Mouse (Mus musculus): ENCODE results near the gene Smg7. TPM values are rescaled to one million over a fixed set of nuclear protein-coding genes. Genes with fewer than 3 reads are reported as not detected.
"Not testable (repeated sequence)": the region's sequence is repeated elsewhere in the genome, so short reads cannot be mapped to it uniquely, and the experiment has no call there.

Gene Smg7
- polyA plus RNA-seq, 2 experiments: 9.2 to 10.9 TPM

- Histone ChIP-seq H3K9me3 (ENCODE audit: control insufficient read depth, low read length) (no peaks in the 10 kb centered on the region), H3K4me1 (replicated peaks; ENCODE audit: control insufficient read depth in 2 of 2, insufficient read depth in 2 of 2, low read length in 1 of 2) (peaks cover 4 to 14% of the 10 kb centered on the region in 2 experiments; a peak in 3 of 4 replicates), H3K27me3 (ENCODE audit: control insufficient read depth, insufficient read depth, low read length) (no peaks in the 10 kb centered on the region), H3K4me3 (ENCODE audit: insufficient read depth in 1 of 2, low read depth in 2 of 2, low read length in 2 of 2) (peak overlapping the region; percentile 83 to 84), H3K36me3 (replicated peaks; ENCODE audit: control insufficient read depth, insufficient read depth, low read depth) (no peaks in the 10 kb centered on the region; the same call in 1 of the 2 replicates), H3K9ac (replicated peaks) (peak overlapping the region; percentile 68), H3K4me2 (ENCODE audit: low read depth) (peak overlapping the region; percentile 100), H3K27ac (peak overlapping the region; percentile 57)
- WGBS (ENCODE audit: insufficient replicate concordance): under 1% methylated on average over 14 of the region's 14 CpGs
- TF ChIP-seq EP300 (IDR thresholded peaks at IDR 0.05; ENCODE audit: low read depth) (no peak), CTCF (IDR thresholded peaks at IDR 0.05; ENCODE audit: low read depth) (peak; percentile 89)
- ATAC-seq (ENCODE audit: insufficient read depth): peak; percentile 15
- DNase-seq (ENCODE audit: low read depth in 3 of 3, low spot score in 3 of 3): peak; percentile 76 to 85 (median 81)
These were observed 2.0 kb upstream of the Smg7 start for GRCm38 (mm10) chr1:152904469-152904868.

GRCm38 (mm10) chr1:152903591-152904135 lies 1.2 kb upstream of the Smg7 start:
- peak overlapping the region; percentile 84 for H3K9ac ChIP-seq (replicated peaks)
- ATAC-seq (ENCODE audit: insufficient read depth): no peak
- H3K4me1 ChIP-seq (replicated peaks; ENCODE audit: control insufficient read depth in 2 of 2, insufficient read depth in 2 of 2, low read length in 1 of 2): peaks cover 4 to 14% of the 10 kb centered on the region in 2 experiments; a peak in 3 of 4 replicates
- H3K4me3 ChIP-seq (ENCODE audit: insufficient read depth in 1 of 2, low read depth in 2 of 2, low read length in 2 of 2): peak overlapping the region; percentile 83 to 84
- H3K27me3 ChIP-seq (ENCODE audit: control insufficient read depth, insufficient read depth, low read length): no peaks in the 10 kb centered on the region
- no peaks in the 10 kb centered on the region; the same call in 1 of the 2 replicates for H3K36me3 ChIP-seq (replicated peaks; ENCODE audit: control insufficient read depth, insufficient read depth, low read depth)
- peak overlapping the region; percentile 100 for H3K4me2 ChIP-seq (ENCODE audit: low read depth)
- no peak for TF ChIP-seq CTCF (IDR thresholded peaks at IDR 0.05; ENCODE audit: low read depth)
- no peak for TF ChIP-seq EP300 (IDR thresholded peaks at IDR 0.05; ENCODE audit: low read depth)
- peak overlapping the region; percentile 84 for H3K27ac ChIP-seq
- H3K9me3 ChIP-seq (ENCODE audit: control insufficient read depth, low read length): no peaks in the 10 kb centered on the region
- under 1% methylated on average over 36 of the region's 36 CpGs for WGBS (ENCODE audit: insufficient replicate concordance)
- peak; percentile 3 to 30 (median 5) for DNase-seq (ENCODE audit: low read depth in 3 of 3, low spot score in 3 of 3)

GRCm38 (mm10) chr1:152902665-152903516 lies 445 bp upstream of the Smg7 start:
- peak overlapping the region; percentile 100 for H3K4me2 ChIP-seq (ENCODE audit: low read depth)
- peak overlapping the region; percentile 84 for H3K9ac ChIP-seq (replicated peaks)
- TF ChIP-seq EP300 (IDR thresholded peaks at IDR 0.05; ENCODE audit: low read depth): peak; percentile 37; the same call in 1 of the 2 replicates
- TF ChIP-seq CTCF (IDR thresholded peaks at IDR 0.05; ENCODE audit: low read depth): peak; percentile 20; the same call in 1 of the 2 replicates
- no peaks in the 10 kb centered on the region for H3K27me3 ChIP-seq (ENCODE audit: control insufficient read depth, insufficient read depth, low read length)
- peak overlapping the region; percentile 84 to 91 for H3K4me3 ChIP-seq (ENCODE audit: insufficient read depth in 1 of 2, low read depth in 2 of 2, low read length in 2 of 2)
- peak overlapping the region; percentile 84 for H3K27ac ChIP-seq
- H3K9me3 ChIP-seq (ENCODE audit: control insufficient read depth, low read length): no peaks in the 10 kb centered on the region
- peaks cover 4 to 14% of the 10 kb centered on the region in 2 experiments; a peak in 3 of 4 replicates for H3K4me1 ChIP-seq (replicated peaks; ENCODE audit: control insufficient read depth in 2 of 2, insufficient read depth in 2 of 2, low read length in 1 of 2)
- peak; percentile 87 to 91 (median 87) for DNase-seq (ENCODE audit: low read depth in 3 of 3, low spot score in 3 of 3)
- under 1% methylated on average over 52 of the region's 69 CpGs for WGBS (ENCODE audit: insufficient replicate concordance)
- H3K36me3 ChIP-seq (replicated peaks; ENCODE audit: control insufficient read depth, insufficient read depth, low read depth): no peaks in the 10 kb centered on the region; the same call in 1 of the 2 replicates
- ATAC-seq (ENCODE audit: insufficient read depth): peak; percentile 86

- H3K4me2 ChIP-seq (ENCODE audit: low read depth): peak overlapping the region; percentile 83
- H3K9me3 ChIP-seq (ENCODE audit: control insufficient read depth, low read length): no peaks in the 10 kb centered on the region
- H3K36me3 ChIP-seq (replicated peaks; ENCODE audit: control insufficient read depth, insufficient read depth, low read depth): no peaks in the 10 kb centered on the region; the same call in 1 of the 2 replicates
- no peaks in the 10 kb centered on the region for H3K27me3 ChIP-seq (ENCODE audit: control insufficient read depth, insufficient read depth, low read length)
- ATAC-seq (ENCODE audit: insufficient read depth): no peak
- H3K27ac ChIP-seq: no peak overlapping the region
- TF ChIP-seq EP300 (IDR thresholded peaks at IDR 0.05; ENCODE audit: low read depth) (no peak), CTCF (IDR thresholded peaks at IDR 0.05; ENCODE audit: low read depth) (no peak)
- 2% methylated on average over 6 of the region's 6 CpGs for WGBS (ENCODE audit: insufficient replicate concordance)
- H3K4me1 ChIP-seq (replicated peaks; ENCODE audit: control insufficient read depth in 2 of 2, insufficient read depth in 2 of 2, low read length in 1 of 2): peaks cover 4 to 14% of the 10 kb centered on the region in 2 experiments; a peak in 3 of 4 replicates
- peak overlapping the region; percentile 84 to 91 for H3K4me3 ChIP-seq (ENCODE audit: insufficient read depth in 1 of 2, low read depth in 2 of 2, low read length in 2 of 2)
- H3K9ac ChIP-seq (replicated peaks): peak overlapping the region; percentile 84
- DNase-seq (ENCODE audit: low read depth in 3 of 3, low spot score in 3 of 3): peak in 1 of 3 experiments; percentile 1
These were observed 1.1 kb downstream of the Smg7 start for GRCm38 (mm10) chr1:152901419-152901764.

GRCm38 (mm10) chr1:152888086-152888485 lies 14.4 kb downstream of the Smg7 start:
- not testable (repeated sequence) for H3K4me3 ChIP-seq (ENCODE audit: insufficient read depth in 1 of 2, low read depth in 2 of 2, low read length in 2 of 2); H3K4me2 ChIP-seq (ENCODE audit: low read depth); H3K36me3 ChIP-seq (replicated peaks; ENCODE audit: control insufficient read depth, insufficient read depth, low read depth); H3K9ac ChIP-seq (replicated peaks); H3K9me3 ChIP-seq (ENCODE audit: control insufficient read depth, low read length); H3K27ac ChIP-seq; H3K4me1 ChIP-seq (replicated peaks; ENCODE audit: control insufficient read depth in 2 of 2, insufficient read depth in 2 of 2, low read length in 1 of 2); ATAC-seq (ENCODE audit: insufficient read depth); DNase-seq (ENCODE audit: low read depth in 3 of 3, low spot score in 3 of 3); H3K27me3 ChIP-seq (ENCODE audit: control insufficient read depth, insufficient read depth, low read length)
- 78% methylated on average over 3 of the region's 5 CpGs for WGBS (ENCODE audit: insufficient replicate concordance)
